Mouse (Mus musculus) embryonic fibroblast, embryonic 13.5 days (primary cell): ENCODE results near the gene Tlk1. TPM values are rescaled to one million over a fixed set of nuclear protein-coding genes. Genes with fewer than 3 reads are reported as not detected.

Experiments
- H3K27ac ChIP-seq: 2 replicates; pipeline ENCODE4 v1.5.1; 2012; ENCODE audit warnings: low read length, control low read depth, inconsistent platforms; ENCODE audit not compliant: insufficient read depth
- H3K4me1 ChIP-seq: 2 replicates; pipeline ENCODE4 v1.6.1; 2011; ENCODE audit warnings: low read length; ENCODE audit not compliant: control insufficient read depth, insufficient read depth
- H3K4me3 ChIP-seq: 2 replicates; pipeline ENCODE4 v1.5.1; 2011; ENCODE audit warnings: mild to moderate bottlenecking, control low read depth, low read length; ENCODE audit not compliant: insufficient read depth
- CTCF ChIP-seq: IDR thresholded peaks from 2 replicates; pipeline ENCODE4 v1.5.1; 2011; ENCODE audit warnings: mild to moderate bottlenecking, control low read depth, low read length, moderate library complexity, borderline replicate concordance; ENCODE audit not compliant: insufficient read depth
- POLR2A ChIP-seq: IDR thresholded peaks from 2 replicates; pipeline ENCODE4 v1.6.1; 2011; ENCODE audit warnings: low read depth, mild to moderate bottlenecking, control low read depth, low read length, moderate library complexity
- polyA plus RNA-seq: library from polyadenylated mRNA; stranded (reverse); fragments of >200 nt; gene quantifications from 2 replicates; pipeline ENCODE4 v1.2.4, GENCODE M21; 2011; ENCODE audit warnings: low read depth; ENCODE audit not compliant: missing spikeins, insufficient read length

Tlk1 gene
- polyA plus RNA-seq, 1 experiment: 59.1 TPM

- H3K4me3 ChIP-seq: no peak overlapping the region
- TF ChIP-seq CTCF: no peak
- TF ChIP-seq POLR2A: no peak
- H3K27ac ChIP-seq: no peak overlapping the region
- H3K4me1 ChIP-seq: no peaks in the 10 kb centered on the region
Measured at GRCm38 (mm10) chr2:70854231-70854888, 28.8 kb upstream of the Tlk1 start.

DNA sequence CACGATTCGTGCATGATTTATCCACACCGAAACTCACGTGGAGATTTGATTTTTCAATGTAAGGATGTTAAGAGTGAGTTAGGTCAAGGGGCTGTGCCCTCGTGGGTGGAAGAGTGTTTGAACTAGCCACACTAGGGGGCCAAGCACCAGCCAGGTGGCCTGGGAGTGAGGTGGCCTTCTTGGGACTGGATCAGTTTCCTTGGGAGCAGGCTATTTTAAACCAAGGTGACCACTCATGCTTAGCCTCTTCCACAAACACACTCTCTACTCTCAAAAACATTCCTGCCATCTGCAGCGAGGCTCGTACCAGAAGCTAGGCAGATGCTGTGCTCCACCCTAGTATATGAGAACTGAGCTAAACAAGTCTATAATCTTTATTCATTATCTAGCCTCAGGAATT, 27.8 kb upstream of the Tlk1 start:
- no peak overlapping the region for H3K27ac ChIP-seq
- no peak overlapping the region for H3K4me3 ChIP-seq
- no peak for TF ChIP-seq CTCF
- no peak for TF ChIP-seq POLR2A
- no peaks in the 10 kb centered on the region for H3K4me1 ChIP-seq

GRCm38 (mm10) chr2:70852796-70853221, 27.3 kb upstream of the Tlk1 start:
- TF ChIP-seq CTCF: no peak
- TF ChIP-seq POLR2A: no peak
- no peaks in the 10 kb centered on the region for H3K4me1 ChIP-seq
- no peak overlapping the region for H3K4me3 ChIP-seq
- no peak overlapping the region for H3K27ac ChIP-seq

- Histone ChIP-seq H3K4me1 (no peaks in the 10 kb centered on the region), H3K27ac (no peak overlapping the region), H3K4me3 (no peak overlapping the region)
- no peak for TF ChIP-seq CTCF
- no peak for TF ChIP-seq POLR2A
Measured at GRCm38 (mm10) chr2:70852186-70852795, 26.8 kb upstream of the Tlk1 start.

DNA sequence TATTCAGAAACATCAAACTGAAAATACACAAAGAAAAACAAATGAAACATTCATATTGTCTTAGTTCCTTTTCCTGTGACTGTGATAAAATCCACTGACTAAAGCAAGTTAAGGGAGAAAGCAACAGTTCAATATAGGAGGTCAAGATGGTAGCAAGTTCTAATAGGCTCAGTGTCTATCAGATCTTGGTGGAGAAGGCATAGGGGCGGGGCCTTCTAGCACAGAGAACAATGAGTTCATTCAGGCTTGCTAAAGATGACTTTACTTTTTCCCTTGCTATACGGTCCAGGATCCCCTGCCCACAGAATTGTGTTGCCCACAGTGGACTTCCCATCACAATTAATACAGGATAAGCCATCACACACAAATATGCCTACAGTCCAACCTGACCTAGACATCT, 20.3 kb upstream of the Tlk1 start:
- no peak overlapping the region for H3K4me3 ChIP-seq
- no peaks in the 10 kb centered on the region for H3K4me1 ChIP-seq
- H3K27ac ChIP-seq: no peak overlapping the region
- no peak for TF ChIP-seq POLR2A
- no peak for TF ChIP-seq CTCF

DNA sequence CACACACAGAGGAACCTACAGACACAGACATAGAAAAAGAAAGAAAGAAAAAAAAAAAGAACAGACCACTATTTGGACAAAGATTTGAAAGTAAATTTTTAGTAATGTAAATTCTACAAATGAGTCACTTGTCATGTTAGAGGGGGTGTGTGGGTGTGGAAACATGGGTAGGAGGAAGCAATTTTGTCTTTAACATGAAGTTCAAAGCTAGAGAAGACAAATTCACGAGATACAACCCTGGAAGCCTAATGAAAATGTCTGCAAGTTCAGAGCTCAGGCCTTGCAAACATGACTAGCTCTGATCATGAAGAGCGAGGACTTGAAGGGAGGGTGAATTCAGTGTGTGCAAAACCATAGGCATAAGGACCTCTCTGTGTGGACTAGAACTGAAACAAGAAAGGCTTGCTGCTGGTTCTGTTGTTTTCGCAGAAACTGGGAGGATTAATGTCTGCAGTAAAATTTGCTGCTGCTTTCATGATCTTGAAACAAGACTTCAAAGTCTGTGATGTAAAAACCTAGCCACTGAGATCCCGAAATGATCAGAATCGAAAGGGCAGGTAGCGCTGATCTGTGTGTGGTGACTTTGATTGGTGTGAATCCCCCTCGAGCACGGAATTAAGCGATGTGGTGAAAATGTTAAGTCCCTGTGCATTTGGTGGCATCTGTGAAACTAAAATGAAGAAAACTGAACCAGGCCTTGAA, 19.3 kb upstream of the Tlk1 start:
- Histone ChIP-seq H3K4me1 (no peaks in the 10 kb centered on the region), H3K4me3 (no peak overlapping the region), H3K27ac (no peak overlapping the region)
- TF ChIP-seq POLR2A (no peak), CTCF (no peak)

GRCm38 (mm10) chr2:70842049-70842618, 16.6 kb upstream of the Tlk1 start:
- no peak for TF ChIP-seq POLR2A
- no peak for TF ChIP-seq CTCF
- H3K27ac ChIP-seq: no peak overlapping the region
- no peak overlapping the region for H3K4me3 ChIP-seq
- no peaks in the 10 kb centered on the region for H3K4me1 ChIP-seq

GRCm38 (mm10) chr2:70838536-70839216, 13.1 kb upstream of the Tlk1 start:
- TF ChIP-seq CTCF (no peak), POLR2A (no peak)
- no peaks in the 10 kb centered on the region for H3K4me1 ChIP-seq
- no peak overlapping the region for H3K4me3 ChIP-seq
- no peak overlapping the region for H3K27ac ChIP-seq

DNA sequence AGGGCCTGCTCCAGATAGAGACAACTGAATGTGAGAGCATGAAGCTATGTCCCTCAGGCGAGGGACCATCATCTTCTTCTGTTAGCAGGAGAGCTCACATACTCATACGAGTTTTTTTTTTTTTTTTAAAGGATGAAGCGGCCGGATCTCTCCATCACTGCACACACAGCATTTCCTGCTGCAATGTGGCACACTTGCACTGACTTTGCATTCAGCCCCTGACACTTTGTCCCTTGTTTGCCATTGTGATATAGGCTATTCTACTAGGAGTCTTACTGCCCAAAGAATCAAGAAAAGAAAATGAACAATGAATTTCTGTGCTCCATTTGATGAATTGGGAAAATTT, 10.8 kb upstream of the Tlk1 start:
- Histone ChIP-seq H3K27ac (no peak overlapping the region), H3K4me1 (no peaks in the 10 kb centered on the region), H3K4me3 (no peak overlapping the region)
- no peak for TF ChIP-seq CTCF
